Mouse (Mus musculus): ENCODE results near the gene Plekhs1. TPM values are rescaled to one million over a fixed set of nuclear protein-coding genes. Genes with fewer than 3 reads are reported as not detected.

Gene Plekhs1
- polyA plus RNA-seq, 1 experiment: 0.15 TPM

DNA sequence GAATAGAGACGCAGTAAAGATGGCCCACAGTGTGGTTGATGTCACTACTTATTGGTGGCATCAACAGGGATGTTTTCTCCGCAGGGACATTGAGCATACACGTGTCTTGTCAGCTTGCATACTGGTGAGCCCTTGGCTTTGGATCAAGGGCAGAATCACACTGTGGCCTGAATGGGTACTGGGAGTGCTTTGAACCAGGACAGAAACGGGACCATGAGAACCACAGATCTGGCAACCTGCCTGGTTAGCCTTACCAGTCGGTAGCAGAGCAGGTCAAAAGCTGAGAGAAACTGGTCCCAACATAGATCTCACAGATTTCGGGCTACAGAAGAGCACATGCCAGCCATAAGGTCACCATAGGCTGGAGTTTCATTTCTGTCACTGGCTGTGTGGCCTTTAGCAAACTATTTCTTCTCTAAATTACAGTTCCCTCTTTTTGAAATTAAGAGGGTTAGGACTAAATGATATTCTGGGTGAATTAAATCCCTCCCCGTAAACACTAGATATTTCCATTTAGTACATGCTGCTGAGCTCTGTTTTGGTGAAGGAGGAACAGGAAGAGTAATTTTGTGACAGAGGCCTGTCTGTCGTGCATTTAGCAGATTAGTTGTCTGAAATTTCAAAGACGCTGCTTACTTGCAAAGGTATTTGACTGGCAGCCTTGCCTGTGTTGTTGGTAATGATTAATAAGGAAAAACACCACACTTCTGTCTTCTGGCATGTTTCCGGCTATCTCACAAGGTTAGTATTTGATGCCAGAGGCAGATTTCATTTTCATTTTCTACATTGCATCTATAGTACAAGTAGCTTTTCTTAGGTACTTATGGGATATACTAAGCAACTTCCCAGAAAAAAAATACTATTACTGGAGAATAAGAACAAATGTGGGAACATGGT, 2.0 kb upstream of the Plekhs1 start:
- DNase-seq: peak in 1 of 2 experiments; percentile 28
- TF ChIP-seq CTCF (IDR thresholded peaks at IDR 0.05; ENCODE audit: borderline replicate concordance, insufficient read depth, low read depth, low read length) (no peak), POLR2A (IDR thresholded peaks at IDR 0.05; ENCODE audit: borderline replicate concordance, insufficient read depth, low read length) (no peak)
- WGBS: 62% methylated on average over 10 of the region's 10 CpGs

DNA sequence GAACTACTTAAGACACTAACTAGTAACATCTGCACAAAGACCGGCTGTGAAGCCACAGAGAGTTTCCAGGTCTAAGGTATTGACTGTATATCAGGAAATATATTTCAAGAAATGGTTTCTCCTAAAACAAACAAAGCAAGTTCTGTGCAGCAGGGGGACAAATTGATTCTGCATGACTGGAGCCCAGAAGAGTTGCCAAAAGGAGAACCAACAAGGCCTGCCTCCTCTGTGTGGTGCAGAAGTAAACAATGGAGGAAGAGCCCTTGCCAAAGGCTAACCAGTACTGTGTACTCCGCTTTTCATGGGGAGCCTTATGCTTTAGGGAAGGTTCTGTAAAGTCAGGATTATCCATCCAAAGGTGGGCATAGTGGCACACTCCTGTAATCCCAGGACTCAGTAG, 1.2 kb upstream of the Plekhs1 start:
- peaks cover 17% of the 10 kb centered on the region for H3K4me1 ChIP-seq (ENCODE audit: control insufficient read depth, insufficient read depth, low read length)
- DNase-seq: no peak
- H3K4me3 ChIP-seq (replicated peaks; ENCODE audit: insufficient read depth, low read depth, low read length): no peak overlapping the region
- H3K27me3 ChIP-seq (ENCODE audit: control insufficient read depth, insufficient read depth, low read length): no peaks in the 10 kb centered on the region
- TF ChIP-seq CTCF (IDR thresholded peaks at IDR 0.05; ENCODE audit: borderline replicate concordance, insufficient read depth, low read depth, low read length): no peak
- TF ChIP-seq POLR2A (IDR thresholded peaks at IDR 0.05; ENCODE audit: borderline replicate concordance, insufficient read depth, low read length): no peak
- WGBS: 69% methylated on average over 2 of the region's 2 CpGs
- H3K27ac ChIP-seq (ENCODE audit: insufficient read depth, low read length): no peak overlapping the region

More for the DNA sequence above, 2.0 kb upstream of the Plekhs1 start:
- H3K27me3 ChIP-seq (ENCODE audit: control insufficient read depth, insufficient read depth, low read length): no peaks in the 10 kb centered on the region
- no peak overlapping the region for H3K27ac ChIP-seq (ENCODE audit: insufficient read depth, low read length)
- no peak overlapping the region for H3K4me3 ChIP-seq (replicated peaks; ENCODE audit: insufficient read depth, low read depth, low read length)
- peaks cover 17% of the 10 kb centered on the region for H3K4me1 ChIP-seq (ENCODE audit: control insufficient read depth, insufficient read depth, low read length)

DNA sequence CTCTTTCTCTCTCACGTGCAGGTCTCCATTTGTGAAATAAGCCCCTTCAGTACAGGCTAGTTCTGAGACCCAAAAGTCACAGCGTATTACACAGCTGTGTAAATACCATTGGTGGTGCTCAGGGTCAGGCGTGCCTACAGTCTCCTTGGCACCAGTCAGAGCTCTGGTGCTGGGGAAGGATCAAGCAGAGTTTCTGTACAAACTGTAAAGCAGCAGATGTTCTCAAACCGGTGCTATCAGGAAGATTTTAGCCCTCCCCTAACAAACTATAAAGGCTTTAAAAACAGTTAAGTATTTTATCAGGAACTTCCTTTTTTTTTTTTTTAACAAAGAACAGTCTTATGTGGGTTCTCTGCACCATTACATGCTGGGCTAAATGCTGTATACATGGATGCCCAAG, 1.3 kb downstream of the Plekhs1 start:
- Histone ChIP-seq H3K27me3 (ENCODE audit: control insufficient read depth, insufficient read depth, low read length) (no peaks in the 10 kb centered on the region), H3K4me3 (replicated peaks; ENCODE audit: insufficient read depth, low read depth, low read length) (no peak overlapping the region), H3K4me1 (ENCODE audit: control insufficient read depth, insufficient read depth, low read length) (peaks cover 10% of the 10 kb centered on the region), H3K27ac (ENCODE audit: insufficient read depth, low read length) (no peak overlapping the region)
- TF ChIP-seq POLR2A (IDR thresholded peaks at IDR 0.05; ENCODE audit: borderline replicate concordance, insufficient read depth, low read length) (no peak), CTCF (IDR thresholded peaks at IDR 0.05; ENCODE audit: borderline replicate concordance, insufficient read depth, low read depth, low read length) (no peak)
- WGBS: 80% methylated on average over 4 of the region's 4 CpGs
- no peak for DNase-seq

DNA sequence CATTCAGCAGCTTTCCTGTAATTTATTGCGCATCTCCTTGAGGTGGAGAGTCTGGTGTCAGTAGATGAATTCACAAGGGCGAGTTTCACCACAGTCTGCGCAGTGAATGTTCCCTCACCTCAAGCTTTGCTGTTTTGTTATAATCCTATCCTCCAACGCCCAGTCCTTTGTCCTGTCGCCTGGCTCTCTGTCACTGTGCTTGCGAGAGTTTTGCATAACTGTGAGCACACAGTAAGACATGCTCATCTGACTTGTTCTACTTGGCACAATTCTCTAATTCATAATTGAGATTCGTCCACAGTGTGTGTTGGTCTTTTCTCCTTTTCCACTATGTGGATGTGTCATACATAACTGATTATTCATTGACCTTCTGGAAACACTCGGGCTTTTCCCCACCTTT, 5.0 kb downstream of the Plekhs1 start:
- H3K27ac ChIP-seq (ENCODE audit: insufficient read depth, low read length): no peak overlapping the region
- no peak overlapping the region for H3K4me3 ChIP-seq (replicated peaks; ENCODE audit: insufficient read depth, low read depth, low read length)
- 69% methylated on average over 8 of the region's 8 CpGs for WGBS
- H3K27me3 ChIP-seq (ENCODE audit: control insufficient read depth, insufficient read depth, low read length): no peaks in the 10 kb centered on the region
- TF ChIP-seq CTCF (IDR thresholded peaks at IDR 0.05; ENCODE audit: borderline replicate concordance, insufficient read depth, low read depth, low read length): no peak
- no peak for TF ChIP-seq POLR2A (IDR thresholded peaks at IDR 0.05; ENCODE audit: borderline replicate concordance, insufficient read depth, low read length)
- DNase-seq: no peak
- peaks cover 6% of the 10 kb centered on the region for H3K4me1 ChIP-seq (ENCODE audit: control insufficient read depth, insufficient read depth, low read length)

DNA sequence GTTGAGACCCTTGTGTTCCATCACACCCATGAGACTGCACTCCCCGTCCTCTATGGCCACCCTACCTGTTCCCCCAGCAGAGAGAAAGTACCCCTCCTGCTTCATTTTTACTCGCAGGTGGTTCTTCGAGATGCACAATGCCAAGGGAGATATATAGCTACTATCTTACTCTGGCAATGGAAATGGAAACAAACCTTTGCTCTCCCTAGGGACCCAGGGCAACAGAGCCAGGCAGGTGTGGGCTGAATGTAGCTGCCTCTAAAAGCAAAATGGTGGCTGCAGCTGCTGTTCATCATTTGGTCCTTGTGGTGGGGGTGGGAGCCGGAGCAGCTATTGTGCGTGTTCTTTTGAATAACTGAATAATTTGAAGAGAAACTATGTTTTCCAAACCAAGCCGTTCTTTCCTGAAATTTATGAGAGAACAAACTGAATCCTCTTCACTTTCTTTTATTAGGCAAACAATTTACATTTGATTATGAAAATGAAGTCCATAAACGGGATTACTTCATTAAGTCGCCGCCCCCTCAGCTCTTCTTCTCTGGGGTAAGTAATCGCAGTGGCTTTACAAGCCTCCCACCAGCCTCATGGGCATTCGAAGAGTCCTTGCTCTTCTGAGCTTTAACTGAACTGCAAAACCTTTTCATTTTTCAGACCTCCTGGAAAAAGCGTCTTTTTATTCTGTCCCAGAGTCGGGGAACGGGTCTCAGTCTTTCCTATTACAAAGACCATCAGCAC, 9.0 kb downstream of the Plekhs1 start:
- Histone ChIP-seq H3K4me3 (replicated peaks; ENCODE audit: insufficient read depth, low read depth, low read length) (no peak overlapping the region), H3K4me1 (ENCODE audit: control insufficient read depth, insufficient read depth, low read length) (no peaks in the 10 kb centered on the region; the same call in 1 of the 2 replicates), H3K27ac (ENCODE audit: insufficient read depth, low read length) (no peak overlapping the region), H3K27me3 (ENCODE audit: control insufficient read depth, insufficient read depth, low read length) (no peaks in the 10 kb centered on the region)
- TF ChIP-seq POLR2A (IDR thresholded peaks at IDR 0.05; ENCODE audit: borderline replicate concordance, insufficient read depth, low read length) (no peak), CTCF (IDR thresholded peaks at IDR 0.05; ENCODE audit: borderline replicate concordance, insufficient read depth, low read depth, low read length) (no peak)
- no peak for DNase-seq
- WGBS: 92% methylated on average over 14 of the region's 14 CpGs

DNA sequence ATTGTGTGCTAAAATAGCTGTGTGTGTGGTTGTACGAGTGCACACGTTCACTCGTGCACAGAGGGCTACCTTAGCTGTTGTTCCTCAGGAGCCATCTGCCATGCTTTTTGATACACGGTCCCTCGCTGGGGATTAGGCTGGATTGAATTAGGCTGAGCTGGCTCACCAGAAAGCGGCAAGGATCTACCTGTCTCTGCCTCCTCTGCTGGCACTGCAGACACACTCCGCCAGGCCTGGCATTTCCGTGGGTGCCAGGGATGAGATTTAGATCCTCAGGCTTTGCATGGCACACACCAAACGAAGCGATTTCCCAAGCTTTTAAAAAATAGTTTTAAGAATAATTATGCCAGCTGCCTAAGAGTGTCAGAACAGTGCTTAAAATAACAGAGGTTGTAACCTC, 10.5 kb downstream of the Plekhs1 start:
- Histone ChIP-seq H3K4me1 (ENCODE audit: control insufficient read depth, insufficient read depth, low read length) (no peaks in the 10 kb centered on the region), H3K4me3 (replicated peaks; ENCODE audit: insufficient read depth, low read depth, low read length) (no peak overlapping the region), H3K27me3 (ENCODE audit: control insufficient read depth, insufficient read depth, low read length) (no peaks in the 10 kb centered on the region), H3K27ac (ENCODE audit: insufficient read depth, low read length) (no peak overlapping the region)
- TF ChIP-seq CTCF (IDR thresholded peaks at IDR 0.05; ENCODE audit: borderline replicate concordance, insufficient read depth, low read depth, low read length) (no peak), POLR2A (IDR thresholded peaks at IDR 0.05; ENCODE audit: borderline replicate concordance, insufficient read depth, low read length) (no peak)
- peak in 1 of 2 experiments; percentile 20 for DNase-seq
- WGBS: 28% methylated on average over 10 of the region's 10 CpGs

DNA sequence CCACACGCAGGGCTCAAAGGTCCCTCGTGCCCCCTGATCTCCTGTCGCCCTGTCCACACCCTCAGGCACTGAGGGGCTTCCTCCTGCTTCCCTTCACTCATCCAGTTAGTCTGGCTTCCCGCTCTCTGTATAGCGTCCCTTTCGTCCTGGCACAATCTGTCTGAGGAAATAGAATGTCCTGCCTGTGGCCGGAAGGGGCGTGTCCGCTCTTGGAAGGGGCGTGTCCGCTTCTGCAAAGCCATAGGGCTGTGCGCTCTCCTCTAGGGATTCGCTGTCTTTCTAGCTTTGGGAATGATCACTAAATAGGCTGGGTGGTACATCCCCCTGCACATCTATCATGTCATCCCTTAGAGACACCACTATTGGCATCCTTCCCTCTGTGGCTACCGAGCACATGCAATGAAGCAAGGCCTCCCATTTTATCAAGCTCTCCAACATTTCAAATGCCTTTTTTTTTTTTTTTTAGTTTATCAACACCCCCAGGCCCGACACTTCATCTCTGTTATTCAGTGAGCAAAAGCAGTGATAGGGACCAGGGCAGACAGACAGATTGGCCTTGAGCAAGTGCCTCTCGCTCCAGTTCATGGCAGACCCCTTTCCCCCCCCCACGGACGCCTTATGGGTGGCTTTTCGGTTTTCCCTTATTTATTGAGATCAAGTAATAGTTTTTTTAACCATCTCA, 13.6 kb downstream of the Plekhs1 start:
- TF ChIP-seq POLR2A (IDR thresholded peaks at IDR 0.05; ENCODE audit: borderline replicate concordance, insufficient read depth, low read length) (no peak), CTCF (IDR thresholded peaks at IDR 0.05; ENCODE audit: borderline replicate concordance, insufficient read depth, low read depth, low read length) (no peak)
- no peak overlapping the region for H3K4me3 ChIP-seq (replicated peaks; ENCODE audit: insufficient read depth, low read depth, low read length)
- WGBS: 65% methylated on average over 19 of the region's 19 CpGs
- no peak for DNase-seq
- no peaks in the 10 kb centered on the region for H3K27me3 ChIP-seq (ENCODE audit: control insufficient read depth, insufficient read depth, low read length)
- no peak overlapping the region for H3K27ac ChIP-seq (ENCODE audit: insufficient read depth, low read length)
- peaks cover 3% of the 10 kb centered on the region; the same call in 1 of the 2 replicates for H3K4me1 ChIP-seq (ENCODE audit: control insufficient read depth, insufficient read depth, low read length)
